Mouse (Mus musculus) left cerebral cortex, adult 8-10 months (tissue): Measurements from ENCODE around the gene Lrrc32. TPM values are rescaled to one million over a fixed set of nuclear protein-coding genes. Genes with fewer than 3 reads are reported as not detected.

Experiments
- DNase-seq, 2 experiments: peaks; one replicate each; pipeline ENCODE4 v3.0.0; 2022; ENCODE audit warnings: low spot score in 2 of 2
- total RNA-seq, 4 experiments: library from RNA; stranded (reverse); gene quantifications; 2 replicates each; pipeline ENCODE4 v1.2.4; 2022

Lrrc32 gene
- total RNA-seq, result 1 to 10 TPM; 4.1 to 6.4 (median 4.7) TPM

DNA sequence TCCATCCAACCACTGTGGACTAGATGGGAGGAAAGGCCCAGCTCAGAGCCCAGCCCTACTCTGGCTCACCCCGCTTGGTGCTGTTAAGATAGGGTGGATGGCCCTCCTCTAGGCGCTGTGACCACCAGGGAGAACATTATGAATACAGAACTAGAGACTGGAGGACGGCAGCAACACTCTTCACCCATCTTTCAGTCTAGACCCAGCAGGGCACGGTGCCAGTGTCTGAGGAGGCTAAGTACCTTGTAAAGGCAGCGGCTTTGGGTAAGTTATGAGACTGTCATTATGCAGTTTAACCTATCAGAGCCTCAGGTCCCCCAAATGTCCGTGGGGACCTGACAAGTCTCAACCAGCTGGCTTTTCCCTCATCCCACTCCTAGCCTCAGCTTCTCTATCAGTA lies at the start of gene Lrrc32:
Lrrc32 (plus strand) TSS at position 153 of the 400 bp plus-strand sequence.
- no peak for DNase-seq

DNA sequence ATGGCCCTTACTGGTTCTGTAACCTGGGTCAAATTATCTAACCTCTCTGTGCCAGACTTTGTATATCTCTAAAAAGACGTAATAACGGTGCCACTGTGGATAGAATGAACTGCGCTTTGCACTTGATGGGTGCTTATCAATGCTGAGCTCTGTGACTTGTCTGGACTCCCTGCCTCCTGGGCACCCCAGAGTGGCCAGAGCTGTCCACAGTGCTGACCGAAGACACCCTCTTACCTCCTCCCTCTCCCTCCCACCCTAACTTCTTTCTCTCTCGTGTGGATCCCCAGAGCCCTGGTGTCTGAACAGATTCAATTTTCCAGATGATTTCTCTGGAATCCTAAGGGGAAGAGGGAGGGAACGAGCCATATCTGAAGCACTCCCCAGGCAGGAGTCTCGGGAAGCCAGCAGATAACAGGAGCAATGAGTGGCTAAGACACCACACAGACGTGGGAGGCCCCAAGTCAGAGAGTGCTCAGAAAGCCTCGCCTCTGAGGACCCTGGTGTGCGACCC lies 49.1 kb upstream of the Lrrc32 start, which contains the start of gene Gucy2d:
Gucy2d (plus strand) TSS at position 461 of the 511 bp plus-strand sequence.
- DNase-seq, result no peak

DNA sequence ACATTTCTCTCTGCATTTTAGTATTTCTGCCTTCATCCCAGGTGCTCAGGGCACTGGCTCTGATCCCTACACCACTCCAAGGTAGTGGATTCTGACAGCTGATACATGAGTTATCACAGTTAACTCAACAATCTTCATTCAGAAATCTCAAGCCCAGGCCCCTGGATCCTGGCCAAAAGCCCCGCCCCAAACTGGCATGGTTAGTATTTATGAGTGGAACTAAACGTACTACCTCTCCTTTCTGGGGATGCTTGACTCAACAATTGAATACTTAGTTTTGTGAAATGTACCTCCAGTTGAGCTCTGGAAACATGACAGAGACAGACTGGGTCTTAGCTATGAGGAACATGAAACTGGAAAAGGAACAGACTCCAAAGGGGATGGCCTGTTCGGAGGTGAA lies 42.2 kb upstream of the Lrrc32 start:
- no peak for DNase-seq

DNA sequence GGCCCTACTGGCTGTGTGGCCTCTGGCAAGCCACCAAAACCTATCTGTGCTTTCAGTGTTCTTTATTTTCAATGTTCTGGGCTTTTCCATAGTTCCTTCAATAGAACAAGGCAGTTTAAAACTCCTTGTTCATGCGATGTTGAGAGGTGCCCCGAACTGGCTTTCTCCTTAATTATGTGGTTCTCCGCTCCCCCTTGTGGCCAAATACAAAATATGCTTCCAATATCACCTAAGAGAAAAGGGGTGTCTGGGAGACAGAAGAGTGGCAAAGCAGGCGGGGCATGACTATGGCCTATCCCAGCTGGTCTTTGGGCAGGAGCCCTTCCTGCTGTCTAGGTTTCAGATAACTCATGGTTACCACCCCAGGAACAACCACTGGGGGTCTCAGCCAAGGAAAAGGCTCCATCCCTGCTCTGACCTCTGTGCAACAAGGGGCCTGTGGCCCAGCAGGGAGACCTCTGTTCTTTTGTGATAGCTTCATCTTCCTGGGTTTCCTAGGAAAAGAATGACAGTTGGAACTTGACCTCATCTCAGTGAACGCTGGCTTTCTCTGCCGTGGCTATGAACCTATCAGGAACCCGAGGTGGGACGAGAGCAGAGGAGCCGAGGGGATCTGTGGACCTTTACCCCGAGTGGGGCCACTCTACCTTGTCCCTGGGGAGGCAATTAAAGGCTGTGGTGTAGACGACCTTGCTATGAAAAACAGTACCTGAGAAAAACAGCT lies 41.3 kb upstream of the Lrrc32 start:
- DNase-seq, result no peak

DNA sequence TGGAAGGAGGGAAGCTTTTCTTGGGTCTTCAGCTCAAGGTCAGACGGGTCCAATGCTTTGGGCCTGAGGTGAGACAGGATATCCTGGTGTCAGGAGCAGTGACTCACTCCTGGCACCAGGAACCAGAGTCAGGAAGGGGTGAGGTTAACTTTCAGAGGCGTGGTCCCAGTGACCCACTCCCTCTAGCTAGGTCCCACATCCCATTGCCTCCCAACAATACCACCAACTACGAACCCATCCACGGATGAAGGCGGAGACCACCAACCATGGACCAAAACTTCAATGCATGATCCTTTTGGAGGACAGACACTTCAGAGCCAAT lies 40.8 kb upstream of the Lrrc32 start:
- no peak for DNase-seq

DNA sequence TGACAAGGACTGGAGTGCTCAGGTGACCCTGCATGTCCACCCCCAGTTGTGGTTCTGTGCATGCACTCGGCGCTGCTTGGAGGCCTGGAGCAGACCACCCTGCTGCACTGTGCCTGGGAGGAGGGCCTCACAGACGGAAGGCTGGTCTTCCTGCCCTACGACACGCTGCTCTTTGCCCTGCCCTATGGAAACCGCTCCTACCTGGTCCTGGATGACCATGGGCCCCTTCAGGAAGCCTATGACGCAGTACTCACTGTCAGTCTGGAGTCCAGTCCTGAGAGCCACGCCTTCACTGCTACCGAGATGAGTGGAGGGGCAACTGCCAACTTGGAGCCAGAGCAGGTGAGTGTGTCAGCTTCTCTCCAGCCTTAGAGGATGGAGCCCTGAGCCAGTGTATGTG lies 39.4 kb upstream of the Lrrc32 start:
- DNase-seq, result no peak

DNA sequence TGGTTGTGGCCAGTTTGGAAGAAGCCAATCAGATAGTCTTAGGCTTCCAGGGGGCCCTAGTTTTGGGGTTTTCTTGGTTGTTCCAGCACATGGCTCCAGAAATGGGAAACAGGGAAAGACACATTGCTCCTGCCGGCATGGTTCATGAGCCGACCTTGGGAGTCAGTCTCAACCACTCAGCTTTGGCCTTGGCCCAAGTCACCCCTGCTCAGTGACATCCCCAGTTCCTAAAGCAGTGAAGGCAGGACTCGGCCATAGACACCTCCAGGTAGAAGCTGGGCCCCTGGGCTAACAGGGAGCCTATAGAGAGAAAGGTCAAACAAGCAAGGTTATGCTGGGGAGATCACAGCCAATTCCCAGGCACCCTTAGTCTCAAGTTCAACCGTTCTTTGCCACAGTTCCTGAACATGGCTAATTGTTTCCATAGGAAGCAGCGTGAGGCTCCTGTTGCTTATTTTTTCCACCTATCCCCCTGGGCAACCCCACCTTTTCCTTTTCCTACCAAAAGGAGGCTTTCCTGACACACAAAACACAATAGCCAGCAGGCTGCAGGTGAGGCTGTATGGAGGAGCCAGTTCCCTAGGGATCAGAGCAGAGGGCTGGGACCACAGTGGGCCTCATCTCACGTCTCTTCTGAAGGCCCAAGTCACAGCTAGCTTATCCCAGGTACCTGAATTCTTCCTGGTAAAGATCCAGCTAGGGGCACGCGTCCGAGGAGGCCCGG lies 34.5 kb upstream of the Lrrc32 start:
- DNase-seq, result no peak

DNA sequence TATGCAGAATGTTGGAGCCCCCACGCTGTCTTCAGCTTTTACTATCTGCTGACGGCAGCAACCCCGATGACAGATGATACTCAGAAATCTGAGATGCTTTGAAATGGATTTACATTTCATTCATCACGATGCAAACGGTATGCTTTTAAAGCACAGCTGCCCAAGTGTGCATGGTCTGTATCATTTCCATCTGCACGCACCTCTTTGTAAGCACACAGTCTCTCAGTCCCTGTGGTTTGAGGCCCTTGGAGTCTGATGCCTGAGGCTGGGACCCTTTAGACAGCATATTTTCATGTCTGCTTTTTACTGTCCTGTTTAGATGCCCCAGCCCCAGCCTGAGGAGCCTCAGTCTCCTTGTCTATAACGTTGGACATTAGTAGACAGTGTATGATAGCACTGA lies 28.8 kb upstream of the Lrrc32 start:
- no peak for DNase-seq

DNA sequence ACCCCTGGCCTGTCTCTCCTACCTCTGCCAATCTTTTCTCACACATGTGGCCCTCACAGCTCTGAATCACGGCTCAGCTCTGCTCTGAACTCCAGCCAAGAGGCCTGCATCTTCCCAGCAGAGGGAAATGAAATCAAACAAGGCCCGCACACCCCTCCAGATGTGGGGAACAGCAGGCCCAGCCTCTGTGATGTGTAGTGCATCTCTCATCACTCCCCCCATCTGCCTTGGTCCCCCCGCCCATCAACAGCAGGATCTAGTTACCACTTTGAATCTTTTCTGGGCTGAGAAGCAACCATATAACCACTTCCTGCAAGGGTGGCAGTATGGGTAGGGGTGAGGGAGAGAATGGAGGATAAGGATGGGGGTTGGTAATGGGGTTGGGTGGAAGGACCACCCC lies 20.0 kb upstream of the Lrrc32 start:
- DNase-seq, result no peak

DNA sequence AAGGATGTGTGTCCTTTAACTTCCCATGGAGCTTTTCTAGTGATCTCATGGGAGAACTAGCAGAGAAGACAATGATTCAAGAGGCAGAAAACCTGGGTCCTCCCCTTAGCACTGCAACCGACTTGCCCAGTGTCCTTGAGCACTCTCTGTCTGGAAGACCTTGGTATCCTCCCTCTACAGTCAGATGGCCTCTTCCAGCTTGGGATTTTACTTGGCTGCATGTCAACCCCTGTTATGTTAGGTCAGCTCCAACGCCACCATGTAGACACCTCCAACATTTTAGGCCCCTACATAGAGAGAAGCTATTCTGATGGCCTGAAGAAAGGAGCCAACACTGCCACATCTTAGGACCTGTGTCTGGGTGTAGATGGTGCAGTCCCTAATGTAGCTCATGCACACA lies 16.6 kb upstream of the Lrrc32 start:
- DNase-seq, result no peak

DNA sequence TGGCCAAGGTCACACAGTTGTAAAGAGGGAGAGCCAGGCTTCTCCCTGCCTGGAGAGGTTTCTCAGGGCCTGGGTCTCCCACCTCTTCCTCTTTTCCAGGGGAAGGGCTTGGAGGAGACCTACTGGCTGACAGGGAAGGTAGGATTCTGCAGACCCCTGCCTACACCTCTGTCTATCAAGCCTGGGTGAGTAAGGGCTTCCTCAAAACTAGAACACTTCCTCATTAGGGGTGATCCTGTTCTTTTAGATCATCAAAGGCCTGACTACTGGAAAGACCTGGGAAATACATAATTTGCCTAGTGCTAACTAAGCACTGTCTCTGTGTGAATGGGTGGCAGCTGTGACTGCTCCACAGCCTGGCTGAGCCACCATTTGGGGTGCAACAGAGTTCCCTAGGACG lies 14.5 kb upstream of the Lrrc32 start:
- no peak for DNase-seq

DNA sequence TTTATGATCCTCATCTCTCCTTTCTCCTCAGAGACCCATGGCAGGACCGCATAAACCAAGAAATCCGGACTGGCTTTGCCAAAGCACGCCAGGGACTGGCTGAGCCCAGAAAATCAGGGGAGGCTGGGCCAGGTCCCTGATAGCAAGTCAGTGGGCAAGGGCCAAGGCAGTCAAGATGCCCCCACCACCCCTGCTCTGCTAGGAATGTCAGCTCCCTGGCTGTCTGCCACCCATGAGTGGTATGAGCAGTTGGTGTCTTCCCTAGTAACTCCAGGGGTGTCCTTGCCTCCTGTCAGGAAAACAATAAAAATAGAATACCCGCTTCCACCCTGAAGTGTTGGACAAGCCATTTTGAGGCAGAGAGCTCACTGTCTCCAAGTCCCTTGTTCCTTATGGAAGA lies 11.9 kb upstream of the Lrrc32 start:
- no peak for DNase-seq

DNA sequence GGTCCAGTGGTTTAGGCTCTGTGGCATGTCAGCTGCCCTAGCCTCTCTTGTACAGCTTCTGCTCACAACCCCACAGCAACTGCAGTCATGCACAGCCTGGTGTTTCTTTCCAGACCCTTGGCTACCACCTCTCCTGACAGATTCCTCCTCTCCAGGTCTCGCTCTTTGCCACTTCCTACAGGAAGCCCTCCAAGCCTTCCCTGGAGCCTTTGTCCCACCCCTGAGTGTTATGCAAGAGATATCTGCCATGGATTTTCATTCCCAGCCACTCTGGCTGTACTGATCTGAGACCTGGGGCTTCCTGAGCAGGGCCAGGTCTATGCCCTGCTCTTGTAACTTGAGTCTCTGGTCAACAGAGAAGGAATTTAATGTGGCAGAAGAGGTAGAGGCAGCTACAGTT lies 8.6 kb upstream of the Lrrc32 start:
- DNase-seq, result no peak

DNA sequence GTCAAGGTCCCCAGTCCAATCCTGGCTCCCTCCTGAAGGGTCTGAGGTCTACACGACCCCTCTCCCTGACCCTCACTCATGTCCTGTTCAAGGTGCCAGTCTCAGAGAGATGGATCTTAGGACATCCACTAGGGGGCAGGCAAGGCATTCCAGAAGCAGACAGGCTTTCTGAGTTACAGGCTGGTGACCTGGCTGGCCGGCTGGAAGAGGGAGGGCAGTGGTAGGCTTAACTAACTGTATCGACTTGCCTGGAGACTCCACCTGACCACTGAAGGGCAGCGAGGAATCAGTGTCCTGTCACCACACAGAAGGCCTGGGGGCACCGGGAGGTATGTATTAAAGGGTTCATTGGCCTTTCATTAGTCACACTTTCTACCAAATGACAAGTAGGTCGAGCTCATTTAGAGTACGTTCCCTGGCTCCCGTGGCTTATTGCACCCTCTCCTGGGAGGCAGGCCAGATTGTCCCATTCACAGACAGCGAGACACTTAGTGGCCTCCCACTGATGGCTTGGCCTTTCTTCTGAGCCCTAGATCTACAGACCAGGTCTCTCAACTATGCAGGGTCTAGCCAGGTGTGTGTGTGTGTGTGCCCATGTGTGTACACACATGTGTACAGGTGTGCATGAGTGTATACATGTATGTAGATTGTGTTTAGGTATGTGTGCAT lies 7.9 kb upstream of the Lrrc32 start:
- peak in 1 of 2 experiments; percentile 48 for DNase-seq

DNA sequence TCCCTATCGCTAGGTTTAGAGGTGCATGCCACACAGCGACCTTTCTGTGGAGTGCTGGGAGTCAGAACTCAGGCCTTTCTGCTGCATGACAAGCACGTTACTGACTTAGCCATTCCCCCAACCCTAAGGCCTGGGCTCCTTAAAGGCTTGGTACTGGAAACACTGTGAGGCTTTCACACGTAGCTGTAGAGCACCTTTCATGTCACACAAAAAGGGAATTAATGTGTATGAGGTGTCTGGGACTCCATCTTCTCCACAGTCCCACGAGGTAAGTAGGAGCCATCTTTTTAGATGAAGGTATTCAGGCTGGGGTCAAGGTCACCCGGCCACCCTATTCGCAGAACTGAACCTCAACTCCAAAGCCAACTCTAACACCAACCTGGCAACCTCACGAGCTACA lies 7.2 kb upstream of the Lrrc32 start:
- no peak for DNase-seq

DNA sequence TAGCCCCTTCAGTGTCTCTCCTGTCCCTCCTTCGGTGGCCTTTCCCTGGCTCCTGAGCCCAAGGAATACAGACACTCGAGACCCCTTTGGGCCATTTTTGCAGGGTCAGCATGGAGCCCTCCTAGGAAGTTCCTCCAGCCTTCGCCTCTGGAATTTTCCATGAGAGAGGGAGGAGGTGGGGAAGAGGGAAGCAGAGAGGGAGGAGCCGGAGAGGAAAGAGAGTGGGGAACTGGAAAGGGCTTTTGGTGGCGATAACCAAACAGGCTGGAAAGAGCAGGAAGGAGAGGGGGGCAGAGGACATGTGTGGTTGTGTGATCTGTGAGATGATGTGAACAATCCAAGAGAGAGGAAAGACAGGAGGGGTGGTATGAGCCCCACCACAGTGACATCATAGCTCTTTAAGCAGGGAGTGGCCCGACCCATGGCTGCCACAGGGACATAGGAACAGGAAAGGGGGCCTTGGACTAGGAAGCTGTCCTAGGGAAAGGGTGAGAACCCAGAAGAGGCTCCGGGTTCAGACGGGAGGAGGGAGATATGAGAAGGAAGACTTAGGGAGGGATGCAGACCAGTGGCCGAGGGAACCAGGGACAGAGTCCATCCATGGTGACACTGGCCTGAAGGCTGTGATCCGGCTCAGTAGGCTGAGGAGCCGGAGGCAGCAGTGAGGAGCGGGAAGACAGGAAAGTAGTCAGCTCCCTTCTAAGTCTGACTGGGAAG lies 6.4 kb upstream of the Lrrc32 start:
- no peak for DNase-seq

DNA sequence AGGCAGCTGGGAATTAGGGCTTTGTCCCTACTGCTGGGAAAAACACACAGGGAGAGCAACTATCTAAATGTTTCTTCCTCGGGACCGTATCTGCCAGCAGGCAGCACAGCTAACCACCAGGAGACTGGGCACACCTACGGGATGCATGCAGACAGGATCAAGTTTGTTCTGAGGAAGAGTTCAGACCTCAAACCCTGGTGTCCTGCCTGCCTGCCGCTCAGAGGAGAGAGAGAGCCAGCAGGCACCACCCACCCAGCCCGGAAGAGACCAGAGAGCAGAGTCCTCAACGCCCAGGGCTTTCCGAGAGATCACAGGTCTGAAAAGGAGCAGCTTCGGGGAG lies 5.8 kb upstream of the Lrrc32 start:
- DNase-seq, result no peak

DNA sequence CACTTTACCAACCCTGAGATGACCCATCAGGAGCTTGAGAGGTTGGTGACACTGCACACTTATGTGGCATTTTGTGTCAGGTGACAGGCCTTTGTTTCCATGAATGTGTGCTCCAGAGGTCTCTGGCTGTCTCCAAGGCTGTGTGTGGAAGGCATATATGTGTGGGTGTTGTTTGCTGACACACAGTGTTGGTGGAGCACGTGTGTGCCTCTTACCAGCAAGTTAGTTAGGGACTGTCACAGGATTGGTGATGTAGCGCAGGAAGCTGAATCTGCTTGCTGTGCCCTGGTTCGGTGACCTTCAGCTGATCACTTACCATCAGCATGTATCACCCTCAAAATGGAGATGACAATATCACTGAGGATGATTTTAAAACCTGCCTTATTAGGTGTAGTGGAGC lies 4.2 kb upstream of the Lrrc32 start:
- DNase-seq, result no peak

DNA sequence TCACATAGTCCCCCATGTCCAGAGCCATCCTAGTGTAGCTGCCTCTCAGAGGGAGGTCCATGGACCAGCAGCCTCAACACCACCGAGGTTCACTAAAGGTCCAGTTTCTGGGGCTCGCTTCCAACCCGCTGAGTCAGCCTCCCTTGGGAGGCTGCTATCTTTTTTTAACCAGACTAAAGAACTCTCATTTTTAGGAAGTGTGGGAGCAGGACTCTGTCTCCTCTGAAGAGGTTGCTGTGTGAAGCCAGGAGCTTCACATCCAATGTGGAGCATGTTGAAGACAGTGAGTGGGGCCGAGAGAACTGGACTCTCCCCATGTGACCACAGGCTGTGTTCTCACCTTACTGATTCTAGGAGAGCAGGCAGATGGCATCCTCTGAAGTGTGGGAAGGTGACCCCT lies 3.6 kb upstream of the Lrrc32 start:
- peak in 1 of 2 experiments; percentile 42 for DNase-seq

DNA sequence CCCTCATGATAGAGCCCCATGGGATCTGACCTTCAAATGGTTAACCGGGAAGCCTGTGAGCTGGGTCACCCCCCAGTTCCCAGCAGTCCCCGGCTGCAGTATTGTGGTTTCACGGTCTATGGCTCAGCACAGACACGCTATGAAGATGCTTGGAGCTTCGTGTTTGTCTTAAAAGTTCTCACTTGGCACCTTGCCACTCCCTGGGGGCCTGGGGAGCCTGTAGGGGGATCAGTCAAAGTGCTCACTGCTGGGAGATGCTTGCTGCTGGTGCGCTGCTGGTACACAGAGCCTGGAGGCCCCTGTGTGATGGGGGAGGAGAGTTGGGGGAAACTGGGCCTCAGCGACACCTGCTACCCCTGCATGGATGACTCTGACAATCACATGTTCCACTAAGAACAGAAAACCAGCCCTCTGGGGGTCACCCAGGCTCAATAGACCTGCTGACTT lies 2.6 kb upstream of the Lrrc32 start:
- DNase-seq, result no peak

DNA sequence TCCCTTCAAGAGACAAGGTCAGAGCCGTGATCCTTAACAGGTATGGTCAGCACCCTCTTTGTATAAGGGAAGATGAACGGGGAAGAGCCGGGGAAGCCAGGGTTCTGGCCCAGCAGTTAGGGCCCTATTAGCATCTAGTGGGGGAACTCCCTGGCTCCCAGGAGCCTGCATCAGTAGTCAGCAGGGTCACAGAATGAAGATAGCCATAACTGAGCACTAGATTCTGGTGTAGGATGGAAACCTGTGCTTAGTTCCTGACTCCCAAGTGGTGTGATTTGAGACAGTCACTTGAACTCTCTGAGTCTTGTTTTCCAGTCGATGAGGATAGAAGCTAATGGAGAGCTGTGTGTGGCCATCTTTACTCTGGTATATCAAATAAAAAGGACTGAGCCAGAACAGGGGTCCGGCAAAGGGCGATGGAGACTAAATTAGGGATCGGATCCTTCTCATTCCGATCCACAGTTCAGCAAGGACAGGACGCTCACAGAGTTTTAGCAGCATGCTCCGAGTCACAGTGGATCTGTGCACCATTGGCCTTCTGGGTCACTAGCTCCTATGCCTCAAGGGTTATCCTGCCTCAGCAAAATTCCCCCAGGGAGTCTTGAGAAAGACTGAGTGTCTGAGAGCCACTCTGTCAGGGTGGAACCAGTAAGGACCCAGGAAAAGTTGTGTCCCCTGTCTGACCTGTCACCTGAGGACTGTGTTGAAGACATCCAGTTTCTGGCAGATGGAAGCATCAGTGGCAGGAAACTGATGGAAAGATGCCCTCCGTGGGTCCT lies 1.7 kb upstream of the Lrrc32 start:
- DNase-seq, result no peak
